Mouse (Mus musculus) ES-CJ7 (cell line): ENCODE results near the gene Scnn1a.

Source experiments
- DNase-seq: peaks from one replicate; pipeline ENCODE4 v3.0.0; 2011; ENCODE audit warnings: low read depth, low spot score

The Scnn1a gene

DNA sequence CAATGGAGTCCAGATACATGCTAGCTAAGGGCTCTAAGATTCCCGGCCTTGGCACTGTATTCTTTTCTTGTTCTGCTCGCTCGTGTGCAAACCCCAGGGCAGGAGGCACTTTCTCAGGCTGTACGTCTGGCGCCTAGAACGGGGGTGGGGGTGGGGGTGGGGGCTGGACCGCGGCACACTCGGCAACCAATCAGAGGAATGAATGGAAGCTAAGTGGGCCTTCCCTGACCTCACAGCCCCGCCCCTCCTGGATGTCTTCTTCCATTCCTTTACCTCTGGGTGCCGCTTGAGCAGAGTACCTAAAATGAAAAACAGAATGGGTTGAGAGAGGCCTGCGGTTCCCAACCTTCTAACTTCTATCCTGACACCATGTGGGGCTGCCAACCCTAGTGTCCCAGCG lies 11.5 kb upstream of the Scnn1a start:
- peak; percentile 83 for DNase-seq

DNA sequence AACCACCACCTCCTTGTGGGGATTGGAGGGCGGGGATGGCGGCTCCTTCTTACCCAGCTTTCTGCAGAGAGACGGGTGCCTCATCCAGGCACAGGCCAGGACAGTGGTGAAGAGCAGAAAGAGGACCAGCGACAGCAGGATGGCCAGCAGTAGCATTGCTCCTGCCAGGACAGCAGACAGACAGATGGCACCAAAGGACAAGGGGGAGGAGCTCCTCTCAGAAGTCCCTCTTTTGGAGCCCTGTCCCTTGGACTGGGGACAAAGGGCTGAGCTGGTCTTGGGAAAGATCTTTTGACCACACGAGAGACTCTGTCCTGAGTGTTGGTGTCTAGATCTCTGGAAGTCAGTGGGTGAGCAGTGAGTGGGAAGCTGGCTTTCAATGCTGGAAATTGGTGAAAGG lies 11.1 kb upstream of the Scnn1a start:
- no peak for DNase-seq

DNA sequence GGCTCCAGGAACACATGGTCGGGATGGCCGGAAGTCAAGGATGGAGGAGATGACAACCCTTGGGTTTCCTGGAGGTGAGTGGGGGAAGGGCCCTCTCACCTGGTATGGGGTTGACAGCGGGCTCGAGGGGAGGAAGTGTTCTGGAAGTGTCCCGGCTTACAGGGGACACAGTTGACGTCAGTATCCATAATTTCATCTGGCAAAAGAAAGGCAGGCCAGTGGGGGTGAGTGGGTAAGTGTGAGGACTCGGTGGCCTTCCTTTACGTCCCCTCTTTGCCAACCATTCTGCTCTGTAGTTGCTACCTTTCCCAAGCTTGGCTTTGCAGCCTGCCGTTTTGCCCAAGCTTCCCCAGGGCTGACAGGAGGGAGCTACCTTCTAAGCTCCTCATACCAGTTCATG lies 8.3 kb upstream of the Scnn1a start:
- no peak for DNase-seq

DNA sequence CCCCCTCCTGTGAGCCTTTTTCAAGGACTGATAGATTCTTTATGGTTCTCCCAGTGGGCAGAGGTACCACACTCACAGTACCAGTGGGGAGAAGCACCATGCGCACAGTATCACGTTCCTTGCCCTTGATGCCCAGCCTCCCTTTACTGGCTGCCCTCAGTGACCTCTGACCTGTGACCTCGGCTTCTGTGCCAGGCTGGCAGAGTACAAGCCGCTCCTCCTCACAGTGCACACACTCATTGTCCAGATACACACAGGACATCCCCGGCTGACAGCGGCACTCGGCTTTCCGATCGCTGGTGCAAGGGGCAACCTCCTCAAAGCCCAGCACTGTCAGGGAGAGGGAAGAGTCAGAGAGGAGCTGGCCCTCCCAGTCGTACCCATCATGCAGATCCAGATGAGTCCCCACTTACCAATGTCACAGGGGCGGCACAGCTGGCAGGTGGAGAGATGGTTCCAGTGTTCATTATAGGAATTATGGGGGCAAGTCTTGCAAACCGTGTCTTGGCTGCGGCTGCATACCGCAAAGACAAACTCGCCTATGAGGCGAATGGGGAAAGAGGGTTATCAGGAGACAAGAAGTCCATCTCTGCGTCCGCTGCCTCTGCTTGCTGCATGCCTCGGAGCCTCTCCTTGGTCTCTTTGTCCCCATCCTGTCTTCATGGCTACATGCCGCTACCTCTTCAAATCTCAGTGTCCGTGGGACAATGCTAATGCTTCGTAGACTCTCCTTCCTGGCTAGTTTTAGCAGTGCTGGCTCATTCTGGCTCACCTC lies 7.7 kb upstream of the Scnn1a start:
- DNase-seq, result no peak

DNA sequence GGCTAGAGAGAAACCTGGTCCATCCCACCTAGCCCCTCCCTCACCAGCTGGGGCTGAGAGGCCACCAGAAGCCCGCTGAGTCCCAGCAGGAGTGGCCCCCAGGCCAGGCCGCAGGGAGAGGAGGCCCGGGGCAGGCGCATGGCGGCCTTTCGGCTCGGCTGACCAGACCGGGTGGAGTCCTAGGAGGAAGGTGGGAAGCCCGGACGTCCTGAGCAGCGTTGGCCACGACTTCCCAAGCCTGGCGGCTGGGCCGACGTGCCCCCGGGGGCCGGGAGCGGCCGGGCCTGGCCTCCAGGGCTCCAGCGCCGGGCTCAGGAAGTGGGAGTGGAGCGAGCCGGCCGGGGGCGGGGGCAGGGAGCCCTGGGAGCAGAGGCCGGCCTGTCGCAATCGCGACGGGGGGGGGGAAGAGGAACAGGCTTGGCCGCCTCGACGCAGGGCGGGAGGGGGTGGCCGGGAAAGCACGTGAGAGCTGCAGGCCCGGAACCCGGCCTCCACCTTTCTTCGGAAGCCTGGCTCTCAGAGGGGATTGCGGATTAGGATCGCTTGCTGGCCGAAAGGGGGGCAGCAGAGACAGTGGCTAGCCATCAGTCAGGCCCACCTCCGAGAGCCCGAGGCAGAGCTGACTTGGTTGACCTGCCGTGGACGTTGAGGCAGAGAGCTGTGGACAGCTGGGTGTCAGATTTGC lies 6.8 kb upstream of the Scnn1a start, which contains the start of gene Ltbr:
Gene Ltbr, minus strand, starts transcription at position 340 of the 685 bp plus-strand sequence.
- DNase-seq, result peak; percentile 34

DNA sequence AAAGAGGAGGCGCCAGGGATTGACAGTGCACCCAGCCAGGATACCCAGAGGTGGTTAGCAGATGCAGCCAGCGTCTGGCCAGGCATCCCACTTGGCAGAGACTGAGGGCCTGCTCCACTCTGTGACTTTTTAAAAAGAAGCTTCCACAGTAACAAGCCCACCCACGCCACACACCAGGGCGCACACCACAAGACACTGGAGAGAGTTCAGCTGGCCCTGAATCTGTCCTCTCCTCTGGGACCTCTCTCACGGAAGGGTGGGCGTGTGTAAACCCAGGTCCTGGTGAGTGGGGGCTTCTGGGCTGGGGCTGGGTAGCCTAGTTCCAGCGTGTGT lies 6.3 kb upstream of the Scnn1a start:
- DNase-seq, result no peak

DNA sequence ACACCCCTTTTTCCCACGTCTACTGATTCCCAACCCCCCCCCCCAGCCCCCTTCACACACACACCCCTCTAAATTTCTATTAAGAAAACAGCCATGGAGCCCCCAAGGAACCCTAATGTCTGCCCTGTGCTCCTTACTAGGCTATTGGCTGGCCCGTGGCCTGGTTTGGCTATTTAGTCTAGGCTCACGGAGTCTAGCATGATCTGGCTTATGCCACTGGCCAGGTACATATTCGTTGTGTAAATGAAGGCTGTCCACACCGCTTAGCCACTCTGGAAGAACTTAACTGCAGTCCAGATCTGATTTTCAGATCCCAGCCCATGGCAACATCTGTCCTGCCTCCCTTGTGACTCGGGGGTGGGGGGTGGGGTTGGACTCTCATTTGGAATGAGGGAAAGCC lies 5.7 kb upstream of the Scnn1a start:
- DNase-seq, result no peak

DNA sequence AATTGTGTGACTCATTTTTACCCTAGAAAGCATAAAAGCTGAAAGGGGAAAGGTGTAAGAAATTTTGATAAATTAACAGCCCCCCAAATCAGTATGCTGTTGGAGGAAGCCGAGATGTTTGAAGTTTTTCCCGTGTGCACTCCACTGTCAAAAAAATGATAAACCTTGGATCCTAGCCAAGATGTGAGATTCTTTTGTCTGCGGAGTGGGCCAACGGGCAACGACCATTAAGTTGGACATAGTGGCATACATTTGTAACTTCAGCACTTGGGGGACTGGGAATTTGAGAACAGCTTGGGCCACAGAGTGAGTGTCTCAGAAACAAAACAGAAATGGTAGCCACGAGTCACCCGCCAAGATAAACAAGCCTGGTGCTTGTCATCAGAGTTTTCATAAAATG lies 3.4 kb upstream of the Scnn1a start:
- DNase-seq, result no peak

DNA sequence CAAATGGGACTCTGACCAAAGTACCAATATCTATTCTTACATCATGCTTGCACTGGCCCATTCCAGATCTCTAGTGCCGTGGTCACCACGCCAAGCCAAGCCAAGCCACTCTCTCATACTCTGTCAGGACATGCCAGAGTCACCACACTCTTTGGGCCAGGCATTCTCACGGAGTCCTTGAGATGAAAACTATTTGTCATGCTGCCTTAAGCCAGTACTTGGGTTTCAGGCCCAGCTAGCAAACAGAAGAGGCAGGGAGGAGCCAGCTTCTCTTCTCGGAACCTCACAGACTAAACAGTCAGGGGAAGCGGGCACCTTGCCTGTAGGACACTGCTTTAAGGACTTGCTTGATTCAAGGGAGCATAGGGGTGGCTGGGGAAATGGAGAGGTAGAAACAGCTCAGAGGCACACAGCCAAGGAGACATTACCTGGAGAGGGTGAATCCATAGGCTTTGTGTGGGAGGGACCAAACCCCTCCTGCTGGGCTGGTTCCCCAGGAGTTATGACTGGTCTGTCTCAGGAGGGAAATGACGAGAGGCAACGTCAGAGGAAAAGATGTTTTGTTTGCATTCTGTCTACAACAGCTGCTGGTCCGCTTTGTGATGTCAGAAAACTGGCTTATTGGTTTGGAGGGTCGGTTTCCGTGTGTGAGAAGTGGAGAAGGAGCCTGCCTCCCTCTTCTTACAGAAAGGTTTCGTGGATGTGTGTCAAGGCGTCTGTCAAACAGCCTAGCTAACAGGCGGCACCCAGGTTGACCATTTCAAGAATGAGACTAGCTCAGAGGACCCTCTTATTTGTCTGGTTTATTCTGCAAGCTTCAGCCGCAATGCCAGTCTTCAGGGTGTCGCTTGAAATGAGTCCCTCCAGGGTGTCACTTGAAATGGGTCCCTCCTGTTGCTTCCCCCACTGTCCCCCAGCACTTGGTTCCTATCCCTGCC lies 1.2 kb upstream of the Scnn1a start:
- DNase-seq, result no peak

DNA sequence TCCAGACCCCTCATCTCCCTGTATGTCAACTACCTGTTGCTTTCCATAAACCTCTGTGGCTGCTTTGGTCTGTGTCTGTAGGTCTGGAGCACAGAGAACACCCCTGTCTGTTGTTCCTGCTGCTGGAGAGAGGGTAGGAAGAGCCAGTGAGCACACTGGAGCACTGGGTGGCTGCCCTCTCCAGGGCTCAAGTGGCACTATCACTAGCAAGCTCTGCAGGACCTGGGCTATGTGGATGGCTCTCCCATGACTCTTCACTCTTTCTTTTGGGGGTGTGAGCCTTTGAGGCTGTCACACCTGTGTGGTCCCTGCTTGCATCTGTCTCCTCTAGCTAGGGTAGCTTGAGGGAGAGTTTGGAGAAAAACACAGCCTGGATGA lies 551 bp upstream of the Scnn1a start:
- DNase-seq, result no peak

DNA sequence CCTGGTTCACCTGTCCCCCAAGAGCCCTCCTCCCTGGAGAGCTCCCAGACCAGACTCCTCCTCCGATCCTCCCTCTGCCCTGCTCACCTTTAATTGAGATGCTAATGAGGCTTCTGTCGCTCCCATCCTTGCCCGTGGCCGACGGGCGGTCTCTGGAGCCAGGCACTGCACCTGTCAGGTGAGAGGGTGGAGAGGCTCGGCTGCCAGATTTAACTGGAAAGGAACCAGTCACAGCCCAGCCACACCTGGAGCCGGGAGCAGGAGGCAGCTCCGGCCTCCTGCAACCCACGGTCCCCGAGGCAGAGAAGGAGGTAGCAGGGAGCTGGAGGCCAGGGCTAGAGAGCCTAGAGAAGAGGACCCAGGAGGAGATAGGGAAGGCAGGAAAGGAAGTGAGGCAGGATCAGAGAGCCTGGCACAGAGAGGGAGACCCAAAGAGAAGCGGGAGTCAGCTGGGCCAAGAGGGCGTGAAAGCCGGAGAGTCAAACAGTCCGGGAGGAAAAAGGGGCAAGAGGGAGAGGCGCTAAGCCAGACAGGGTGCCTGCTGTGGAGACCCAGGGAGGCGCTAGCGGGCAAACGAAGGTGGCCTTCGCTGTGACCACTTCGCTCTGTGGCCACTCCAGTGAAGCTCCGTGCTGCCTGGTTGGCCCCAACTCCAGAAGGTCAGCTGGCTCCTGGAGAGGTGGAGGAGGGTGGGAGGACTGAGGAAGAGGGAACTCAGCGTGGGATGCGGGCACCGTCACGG lies 826 bp downstream of the Scnn1a start:
- peak; percentile 62 for DNase-seq

DNA sequence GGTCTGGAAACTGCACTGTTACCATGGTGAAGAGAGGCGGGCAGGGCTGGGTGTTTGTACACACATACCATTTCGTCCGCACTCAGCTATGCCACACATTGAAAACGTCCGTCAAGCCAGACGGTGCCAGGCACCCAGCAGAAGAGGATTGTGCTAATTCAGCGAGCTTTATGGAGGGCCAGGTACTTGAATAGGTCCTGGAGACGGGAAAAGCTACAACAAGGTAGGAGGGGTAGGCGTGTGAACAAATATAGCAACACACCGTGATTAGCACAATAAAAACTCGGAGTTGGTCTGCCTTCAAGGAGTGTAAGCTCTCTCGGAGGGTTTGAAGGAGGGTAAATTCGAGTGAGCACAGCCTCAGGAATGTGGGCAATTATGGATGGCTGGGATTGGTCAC lies 2.3 kb downstream of the Scnn1a start:
- DNase-seq, result no peak

DNA sequence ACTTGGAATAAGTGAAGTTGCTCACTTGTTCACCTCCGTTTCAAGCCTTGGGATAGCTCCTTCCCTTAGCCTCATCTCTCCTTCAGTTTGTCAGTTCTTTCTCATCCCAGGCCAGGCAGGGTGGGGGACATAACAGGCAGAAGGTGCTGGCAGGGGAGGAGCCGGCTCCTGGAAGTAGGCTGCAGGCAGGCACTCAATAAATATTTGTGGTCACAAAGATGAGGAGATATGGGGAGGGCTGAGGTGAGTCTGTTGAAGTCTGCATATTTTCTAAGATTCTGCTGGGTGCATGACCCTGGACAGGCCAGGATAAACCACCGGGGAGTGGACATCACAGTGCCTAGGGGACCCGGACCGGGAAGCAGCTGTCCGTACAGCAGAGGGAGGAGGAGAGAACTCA lies 3.1 kb downstream of the Scnn1a start:
- no peak for DNase-seq

DNA sequence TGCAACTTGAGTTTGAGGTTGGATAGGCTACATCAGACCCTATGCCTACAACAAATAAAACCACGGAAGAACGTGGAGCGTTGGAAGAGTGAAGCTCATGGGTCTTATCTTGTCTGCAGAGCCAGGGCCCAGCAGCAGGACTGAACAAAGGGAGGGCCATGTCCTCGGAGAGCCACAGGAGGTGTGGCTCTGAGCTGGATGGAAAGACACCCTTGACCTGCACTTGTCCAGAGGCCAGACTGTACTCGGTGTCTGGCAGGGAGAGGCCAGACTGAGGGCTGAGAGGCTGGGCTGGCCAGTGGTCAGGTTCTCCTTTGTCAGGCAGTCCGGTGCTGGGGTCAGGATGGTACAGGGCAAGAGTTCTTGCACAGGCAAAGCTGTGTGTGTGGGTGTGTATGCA lies 4.9 kb downstream of the Scnn1a start:
- DNase-seq, result no peak

DNA sequence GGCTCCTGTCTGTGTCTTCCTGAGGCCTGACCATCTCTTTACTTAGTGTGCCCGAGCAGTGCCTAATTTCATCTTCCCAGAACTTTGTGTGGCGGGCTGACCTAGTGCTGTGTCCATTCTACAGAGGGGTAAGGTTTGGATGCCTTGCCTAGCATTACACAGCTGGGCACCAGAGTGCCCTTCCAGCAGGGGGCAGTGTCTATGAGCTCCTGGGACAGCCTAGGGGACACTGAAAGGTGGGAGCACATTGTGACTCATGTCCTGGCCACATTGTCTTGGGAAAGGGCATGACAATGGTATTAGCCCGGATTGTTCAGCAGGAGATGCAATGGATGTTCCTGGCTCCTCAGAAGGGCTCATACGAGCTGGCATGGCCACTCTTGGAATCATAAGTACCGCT lies 7.8 kb downstream of the Scnn1a start:
- peak; percentile 62 for DNase-seq

DNA sequence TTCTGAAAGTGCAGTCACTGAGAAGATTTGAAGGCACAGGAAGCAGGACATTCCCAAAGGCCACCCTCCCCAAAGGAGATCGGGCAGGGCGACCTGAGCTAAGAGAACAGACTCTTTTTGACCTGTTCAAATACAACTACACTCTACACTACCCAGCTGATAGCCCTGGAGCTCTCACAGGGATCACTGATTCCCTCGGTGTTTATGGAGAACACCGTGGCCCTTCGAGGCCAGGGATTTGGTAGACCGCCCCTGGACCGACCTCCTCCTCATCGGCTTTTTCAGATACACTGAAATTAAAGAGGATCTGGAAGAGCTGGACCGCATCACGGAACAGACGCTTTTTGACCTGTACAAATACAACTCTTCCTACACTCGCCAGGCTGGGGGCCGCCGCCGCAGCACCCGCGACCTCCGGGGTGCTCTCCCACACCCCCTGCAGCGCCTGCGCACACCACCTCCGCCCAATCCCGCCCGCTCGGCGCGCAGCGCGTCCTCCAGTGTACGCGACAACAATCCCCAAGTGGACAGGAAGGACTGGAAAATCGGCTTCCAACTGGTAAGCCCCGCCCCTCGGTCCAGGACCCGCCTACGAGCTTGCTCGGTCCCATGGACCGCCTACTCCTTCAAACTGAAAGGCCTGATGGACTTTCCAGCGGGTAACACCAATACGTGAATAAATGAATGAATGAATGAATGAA lies 10.3 kb downstream of the Scnn1a start:
- peak; percentile 61 for DNase-seq

DNA sequence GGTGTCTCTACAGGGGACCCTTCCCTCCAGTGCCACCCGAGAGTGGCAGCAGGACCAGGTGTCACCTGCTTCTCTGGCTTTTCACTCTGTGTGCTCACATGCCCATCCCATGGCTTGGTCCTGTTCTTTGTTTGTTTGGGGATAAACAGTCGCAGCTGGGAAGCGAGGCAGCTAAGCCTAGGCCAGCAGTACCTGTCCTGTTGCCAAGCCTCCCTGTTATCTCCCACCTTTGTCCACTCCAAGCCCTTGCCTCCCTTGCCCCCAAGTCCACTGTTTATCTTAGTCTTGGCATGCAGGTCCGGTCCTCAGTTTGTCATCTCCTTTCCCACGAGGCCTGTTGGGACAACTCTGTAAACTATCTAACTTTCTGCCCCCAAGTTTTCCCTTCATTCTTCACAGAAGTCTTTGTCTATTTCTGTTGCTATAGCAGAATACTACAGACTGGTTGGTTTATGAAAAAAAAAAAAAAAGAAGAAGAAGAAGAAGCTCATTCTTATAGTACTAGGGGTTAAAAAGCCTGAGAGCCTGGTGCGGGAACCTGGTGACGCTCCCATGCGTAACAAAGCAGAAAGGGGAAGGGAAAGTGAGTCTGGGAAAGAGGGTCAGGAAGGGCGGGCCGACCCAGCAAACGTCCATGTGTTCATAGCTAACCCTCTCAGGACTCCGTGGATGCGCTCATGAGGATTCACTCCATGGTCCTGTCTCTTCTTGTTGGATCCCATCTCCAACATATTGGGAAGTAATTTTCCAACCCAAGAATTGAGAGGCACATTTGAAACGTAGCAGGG lies 12.8 kb downstream of the Scnn1a start:
- no peak for DNase-seq

DNA sequence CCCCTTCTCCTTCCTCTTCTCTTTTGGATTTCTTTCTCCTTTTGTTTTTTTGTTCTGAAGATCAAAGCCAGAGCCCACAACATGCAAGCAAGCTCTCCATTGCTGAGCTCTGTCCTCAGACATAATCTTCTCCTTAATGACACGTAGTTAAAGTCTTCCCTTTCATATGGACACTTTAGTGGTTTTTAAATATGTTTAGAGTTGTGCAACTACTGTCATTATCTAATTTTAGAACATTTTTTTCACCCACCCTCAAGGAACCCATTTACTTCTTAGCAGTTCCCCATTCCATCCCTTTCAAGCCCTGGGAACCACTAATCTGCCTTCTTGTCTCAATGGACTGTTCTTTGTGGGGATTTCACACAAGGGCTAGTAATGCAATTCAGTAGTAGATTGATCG lies 13.9 kb downstream of the Scnn1a start:
- DNase-seq, result no peak

DNA sequence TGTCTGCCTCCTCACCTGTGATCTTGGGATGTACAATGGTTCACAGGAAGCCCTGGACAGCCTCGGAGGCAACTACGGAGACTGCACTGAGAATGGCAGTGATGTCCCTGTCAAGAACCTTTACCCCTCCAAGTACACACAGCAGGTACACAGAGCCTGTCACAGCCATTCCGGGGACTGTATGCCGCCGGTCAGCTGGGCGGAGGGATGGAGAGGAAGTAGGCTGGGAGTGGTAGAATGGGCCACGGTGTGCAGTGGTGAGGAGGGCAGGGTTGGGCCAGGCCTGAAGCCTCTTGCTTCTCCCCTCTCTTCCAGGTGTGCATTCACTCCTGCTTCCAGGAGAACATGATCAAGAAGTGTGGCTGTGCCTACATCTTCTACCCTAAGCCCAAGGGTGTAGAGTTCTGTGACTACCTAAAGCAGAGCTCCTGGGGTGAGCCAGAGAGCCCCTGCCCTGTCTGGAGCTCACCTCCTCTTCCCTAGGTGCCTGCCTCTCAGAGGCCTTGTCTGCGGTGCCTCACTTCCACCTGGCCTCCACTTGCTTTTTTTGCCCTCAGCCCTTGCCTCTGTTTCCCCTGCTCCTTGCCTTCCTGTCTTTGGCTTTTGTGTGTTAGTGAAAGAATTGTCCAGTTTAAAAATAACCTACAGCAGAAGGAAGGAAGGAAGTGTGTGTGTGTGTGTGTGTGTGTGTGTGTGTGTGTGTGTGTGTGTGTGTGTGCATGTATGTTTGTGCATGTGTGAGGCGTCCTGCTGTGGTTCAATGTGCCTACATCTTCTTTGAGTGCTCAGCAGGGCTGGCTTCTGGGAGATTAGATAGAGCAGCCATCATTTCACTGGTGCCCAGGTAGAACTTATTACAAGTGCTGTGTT lies 18.6 kb downstream of the Scnn1a start:
- no peak for DNase-seq
